Mouse (Mus musculus) myocyte (in vitro differentiated cells): ENCODE data around the gene Mutyh. TPM values are rescaled to one million over a fixed set of nuclear protein-coding genes. Genes with fewer than 3 reads are reported as not detected.

Experiments
- H3K27me3 ChIP-seq: one replicate; pipeline ENCODE4 v1.6.1; 2011; ENCODE audit not compliant: control insufficient read depth, insufficient read depth, insufficient read length
- H3K36me3 ChIP-seq: one replicate; pipeline ENCODE4 v1.6.1; 2011; ENCODE audit not compliant: control insufficient read depth, insufficient read depth
- H3K4me2 ChIP-seq: one replicate; pipeline ENCODE4 v1.6.1; 2011; ENCODE audit warnings: low read depth, control low read depth
- H3K4me3 ChIP-seq: one replicate; pipeline ENCODE4 v1.5.1; 2011; ENCODE audit warnings: mild to moderate bottlenecking, control low read depth, moderate library complexity
- H3K79me2 ChIP-seq: one replicate; pipeline ENCODE4 v1.6.1; 2011; ENCODE audit not compliant: control insufficient read depth, insufficient read depth
- H3ac ChIP-seq: one replicate; pipeline ENCODE4 v1.6.1; 2011; ENCODE audit not compliant: control insufficient read depth, insufficient read length
- CEBPB ChIP-seq: IDR thresholded peaks from 2 replicates; pipeline ENCODE4 v1.6.1; 2011; ENCODE audit warnings: mild to moderate bottlenecking, moderate library complexity; ENCODE audit not compliant: poor library complexity, insufficient read depth, severe bottlenecking
- E2F4 ChIP-seq: IDR thresholded peaks from one replicate; pipeline ENCODE4 v1.6.1; 2011; ENCODE audit warnings: mild to moderate bottlenecking, control low read depth, moderate library complexity; ENCODE audit not compliant: insufficient read depth
- MAX ChIP-seq: IDR thresholded peaks from one replicate; pipeline ENCODE4 v1.6.1; 2011; ENCODE audit warnings: low read depth, mild to moderate bottlenecking, control low read depth
- MYOD1 ChIP-seq, 3 experiments: IDR thresholded peaks; one replicate each; pipeline ENCODE4 v1.6.1; 2011; ENCODE audit warnings: control low read depth in 2 of 3, low read depth in 2 of 3, mild to moderate bottlenecking in 2 of 3, moderate library complexity in 1 of 3; ENCODE audit not compliant: insufficient read length in 2 of 3, control insufficient read depth in 1 of 3
- MYOG ChIP-seq, 3 experiments: IDR thresholded peaks; one replicate each; pipeline ENCODE4 v1.6.1; 2011; ENCODE audit warnings: control low read depth in 2 of 3, low read depth in 2 of 3, mild to moderate bottlenecking in 2 of 3; ENCODE audit not compliant: insufficient read length in 2 of 3, control insufficient read depth in 1 of 3, insufficient read depth in 1 of 3
- POLR2A ChIP-seq: IDR thresholded peaks from one replicate; pipeline ENCODE4 v1.6.1; 2011; ENCODE audit warnings: low read depth, mild to moderate bottlenecking, control low read depth, moderate library complexity; ENCODE audit not compliant: insufficient read length
- POLR2AphosphoS2 ChIP-seq: IDR thresholded peaks from one replicate; pipeline ENCODE4 v1.6.1; 2011; ENCODE audit warnings: low read depth, control low read depth; ENCODE audit not compliant: insufficient read length
- REST ChIP-seq: IDR thresholded peaks from one replicate; pipeline ENCODE4 v1.6.1; 2011; ENCODE audit warnings: mild to moderate bottlenecking, control low read depth, moderate library complexity; ENCODE audit not compliant: insufficient read depth, insufficient read length
- SRF ChIP-seq: IDR thresholded peaks from one replicate; pipeline ENCODE4 v1.6.1; 2011; ENCODE audit warnings: low read depth; ENCODE audit not compliant: control insufficient read depth, insufficient read length
- TCF12 ChIP-seq: IDR thresholded peaks from one replicate; pipeline ENCODE4 v1.6.1; 2011; ENCODE audit warnings: mild to moderate bottlenecking, control low read depth; ENCODE audit not compliant: poor library complexity, insufficient read depth, severe bottlenecking
- TCF3 ChIP-seq: IDR thresholded peaks from one replicate; pipeline ENCODE4 v1.6.1; 2011; ENCODE audit warnings: low read depth, control low read depth; ENCODE audit not compliant: insufficient read length
- USF1 ChIP-seq: IDR thresholded peaks from one replicate; pipeline ENCODE4 v1.6.1; 2011; ENCODE audit warnings: low read depth, mild to moderate bottlenecking, control low read depth, moderate library complexity
- polyA plus RNA-seq: library from polyadenylated mRNA; unstranded; fragments of >200 nt; fragmentation: generic; extraction: Trizol; gene quantifications from one replicate; pipeline ENCODE4 v1.2.1, GENCODE M21; 2012; ENCODE audit warnings: missing spikeins

Mutyh gene
- polyA plus RNA-seq, 1 experiment = 3.4 TPM

DNA sequence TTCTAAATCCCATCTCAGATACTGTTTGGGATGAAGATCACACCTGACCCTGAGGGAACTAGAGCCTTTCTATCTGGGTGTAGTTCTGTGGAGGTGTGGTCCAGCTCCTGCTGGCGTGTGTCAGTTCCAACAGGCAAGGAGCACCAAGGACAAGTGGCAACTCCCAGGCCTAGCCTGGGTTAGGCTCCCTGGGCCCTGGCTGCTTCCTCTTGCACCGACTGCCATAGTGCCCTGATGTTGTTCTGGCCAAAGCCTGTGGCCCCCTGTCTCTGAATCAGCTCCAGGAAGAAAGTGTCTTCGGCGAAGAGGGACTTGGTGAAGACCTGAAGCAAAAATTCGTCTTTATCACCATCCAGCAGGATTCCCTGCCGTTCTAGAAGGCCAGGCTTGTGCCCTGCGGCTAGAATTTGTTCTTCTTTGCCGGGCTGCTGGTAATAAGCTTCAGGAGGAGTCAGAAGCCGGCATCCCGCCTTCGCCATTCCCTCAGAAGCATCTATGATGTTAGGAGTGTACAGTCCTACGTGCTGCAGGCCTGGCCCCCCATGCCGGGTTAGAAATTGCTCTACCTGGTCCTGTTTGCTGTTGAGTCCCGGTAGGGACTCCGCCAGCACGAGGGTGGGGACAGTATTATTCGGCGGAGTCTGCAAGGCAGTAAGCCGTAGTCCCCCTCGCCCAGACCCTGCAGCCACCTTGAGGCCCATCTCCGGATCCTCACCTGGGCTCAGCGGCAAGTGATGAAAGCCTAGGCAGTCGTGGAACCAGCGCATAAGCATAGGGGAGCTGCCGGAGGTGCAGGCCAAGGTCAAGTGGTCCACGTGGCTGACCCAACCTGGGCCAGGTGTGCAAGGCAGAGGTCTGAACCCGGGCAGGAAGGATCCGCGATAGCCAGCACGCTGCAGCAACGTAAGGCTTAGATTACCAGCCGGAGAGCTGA, 12.7 kb downstream of the Mutyh start:
- no peak for TF ChIP-seq MYOD1 (IDR thresholded peaks at IDR 0.05; ENCODE audit: control insufficient read depth in 1 of 3, insufficient read length in 2 of 3, low read depth in 2 of 3)
- TF ChIP-seq TCF12 = no peak
- no peak for TF ChIP-seq CEBPB
- TF ChIP-seq REST = no peak
- no peak for TF ChIP-seq E2F4
- no peak for TF ChIP-seq USF1
- TF ChIP-seq POLR2A = no peak
- no peak for TF ChIP-seq SRF
- TF ChIP-seq MAX = no peak
- no peak for TF ChIP-seq POLR2AphosphoS2
- no peak for TF ChIP-seq TCF3
- TF ChIP-seq MYOG (IDR thresholded peaks at IDR 0.05; ENCODE audit: control insufficient read depth in 1 of 3, insufficient read depth in 1 of 3, insufficient read length in 2 of 3, low read depth in 2 of 3) = no peak

GRCm38 (mm10) chr4:116820902-116821693, 13.6 kb downstream of the Mutyh start:
- Histone ChIP-seq H3K79me2 (no peaks in the 10 kb centered on the region), H3ac (no peak overlapping the region), H3K36me3 (no peaks in the 10 kb centered on the region), H3K4me2 (peak overlapping the region; percentile 99), H3K4me3 (peak overlapping the region; percentile 28), H3K27me3 (no peaks in the 10 kb centered on the region)
- TF ChIP-seq E2F4 (no peak), MYOG (IDR thresholded peaks at IDR 0.05; ENCODE audit: control insufficient read depth in 1 of 3, insufficient read depth in 1 of 3, insufficient read length in 2 of 3, low read depth in 2 of 3) (peak in 1 of 3 experiments; percentile 9), POLR2AphosphoS2 (peak; percentile 14), POLR2A (peak; percentile 46), REST (no peak), MYOD1 (IDR thresholded peaks at IDR 0.05; ENCODE audit: control insufficient read depth in 1 of 3, insufficient read length in 2 of 3, low read depth in 2 of 3) (peak in 1 of 3 experiments; percentile 3)

More for the DNA sequence above, 12.7 kb downstream of the Mutyh start:
- H3ac ChIP-seq = no peak overlapping the region
- H3K27me3 ChIP-seq = no peaks in the 10 kb centered on the region
- no peaks in the 10 kb centered on the region for H3K79me2 ChIP-seq
- peak overlapping the region; percentile 28 for H3K4me3 ChIP-seq
- H3K4me2 ChIP-seq = peak overlapping the region; percentile 99
- H3K36me3 ChIP-seq = no peaks in the 10 kb centered on the region

DNA sequence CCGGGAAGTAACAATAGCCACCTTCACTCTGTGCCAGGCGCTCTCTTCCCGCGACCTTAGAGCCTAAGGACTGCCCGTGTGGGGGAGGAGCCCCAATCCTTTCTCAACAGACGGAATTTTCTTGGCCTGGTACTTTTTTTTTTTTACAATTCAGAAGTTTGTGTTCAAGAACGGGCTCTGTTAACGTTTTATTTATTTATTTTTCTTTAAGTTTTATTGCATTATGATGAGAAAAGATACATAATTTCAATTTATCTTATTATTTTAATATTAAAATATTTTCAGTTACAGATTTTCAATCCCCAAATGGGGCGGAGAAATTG, 14.1 kb downstream of the Mutyh start, which contains the start of gene Hpdl:
Gene Hpdl, minus strand, starts transcription at position 14 of the 323 bp plus-strand sequence.
- no peaks in the 10 kb centered on the region for H3K27me3 ChIP-seq
- TF ChIP-seq CEBPB = no peak
- no peak for TF ChIP-seq TCF12
- no peak for TF ChIP-seq SRF
- no peak for TF ChIP-seq POLR2AphosphoS2
- no peak for TF ChIP-seq POLR2A
- TF ChIP-seq MYOD1 (IDR thresholded peaks at IDR 0.05; ENCODE audit: control insufficient read depth in 1 of 3, insufficient read length in 2 of 3, low read depth in 2 of 3) = no peak
- TF ChIP-seq REST = no peak
- TF ChIP-seq E2F4 = no peak
- TF ChIP-seq MYOG (IDR thresholded peaks at IDR 0.05; ENCODE audit: control insufficient read depth in 1 of 3, insufficient read depth in 1 of 3, insufficient read length in 2 of 3, low read depth in 2 of 3) = no peak
- TF ChIP-seq USF1 = no peak
- TF ChIP-seq TCF3 = no peak
- TF ChIP-seq MAX = no peak
- H3K4me2 ChIP-seq = peak within 1 kb of the TSS; percentile 99
- no peaks in the 10 kb centered on the region for H3K36me3 ChIP-seq
- no peaks in the 10 kb centered on the region for H3K79me2 ChIP-seq
- H3ac ChIP-seq = no peak within 1 kb of the TSS
- peak within 1 kb of the TSS; percentile 28 for H3K4me3 ChIP-seq

DNA sequence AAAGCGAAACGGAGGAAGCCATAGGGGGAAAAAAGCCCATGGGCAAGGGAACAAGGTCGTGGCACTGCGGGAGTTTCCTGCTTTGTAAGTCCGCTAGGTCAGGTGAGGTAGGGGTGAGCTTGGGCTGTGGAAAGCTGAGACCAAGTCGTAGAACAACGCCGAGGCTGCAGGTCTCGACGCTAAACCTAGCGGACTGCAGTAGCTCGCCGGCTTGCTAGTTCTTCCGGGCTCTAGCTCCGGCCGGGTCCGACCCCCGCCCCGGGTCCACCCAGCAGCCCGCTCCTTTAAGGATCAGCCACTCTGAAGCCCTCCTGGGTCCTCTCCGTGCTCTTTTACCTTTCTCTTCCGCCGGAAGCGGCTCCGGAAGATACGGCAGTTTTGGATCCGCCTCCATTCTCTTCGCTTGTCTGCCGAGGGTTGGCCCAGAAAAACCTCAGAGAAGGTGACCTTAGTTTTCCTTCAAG, 17.1 kb downstream of the Mutyh start:
- no peak overlapping the region for H3ac ChIP-seq
- TF ChIP-seq REST (no peak), POLR2A (no peak), MAX (no peak), SRF (no peak), POLR2AphosphoS2 (no peak), CEBPB (no peak), TCF3 (no peak), USF1 (no peak)
- no peaks in the 10 kb centered on the region for H3K27me3 ChIP-seq
- no peaks in the 10 kb centered on the region for H3K79me2 ChIP-seq
- H3K4me2 ChIP-seq = no peak overlapping the region
- no peaks in the 10 kb centered on the region for H3K36me3 ChIP-seq
- H3K4me3 ChIP-seq = no peak overlapping the region
